Mouse (Mus musculus) lung, embryonic 15.5 days (tissue): Measurements from ENCODE around the gene Zfp961. TPM values are rescaled to one million over a fixed set of nuclear protein-coding genes. Genes with fewer than 3 reads are reported as not detected.
"Not testable (repeated sequence)": the region's sequence is repeated elsewhere in the genome, so short reads cannot be mapped to it uniquely, and the experiment has no call there.

Experiments
- ATAC-seq: fragments of 200-750 bp; cut with Nextera tagmentation; 2 replicates; pipeline ENCODE4 v1.8.0; 2017; ENCODE audit warnings: moderate number of reproducible peaks, borderline replicate concordance; ENCODE audit not compliant: low FRiP score, low TSS enrichment; ENCODE audit errors: extremely low read depth
- H3K27ac ChIP-seq: fragments of 300-500 bp; sonication (generic); 2 replicates; pipeline ENCODE4 v1.5.1; 2015; ENCODE audit warnings: moderate library complexity, mild to moderate bottlenecking, inconsistent platforms
- H3K27me3 ChIP-seq: fragments of 300-500 bp; sonication (generic); 2 replicates; pipeline ENCODE4 v1.6.1; 2015; ENCODE audit warnings: inconsistent platforms
- H3K36me3 ChIP-seq: fragments of 300-500 bp; sonication (generic); 2 replicates; pipeline ENCODE4 v1.6.1; 2015; ENCODE audit warnings: inconsistent platforms
- H3K4me1 ChIP-seq: fragments of 300-500 bp; sonication (generic); 2 replicates; pipeline ENCODE4 v1.6.1; 2015; ENCODE audit warnings: inconsistent platforms
- H3K4me2 ChIP-seq: fragments of 300-500 bp; sonication (generic); 2 replicates; pipeline ENCODE4 v1.6.1; 2015; ENCODE audit warnings: inconsistent platforms, mild to moderate bottlenecking, moderate library complexity
- H3K4me3 ChIP-seq: fragments of 300-500 bp; sonication (generic); 2 replicates; pipeline ENCODE4 v1.5.1; 2015; ENCODE audit warnings: mild to moderate bottlenecking, inconsistent platforms
- H3K9ac ChIP-seq: fragments of 300-500 bp; sonication (generic); 2 replicates; pipeline ENCODE4 v1.6.1; 2015; ENCODE audit warnings: inconsistent platforms
- H3K9me3 ChIP-seq: fragments of 300-500 bp; sonication (generic); 2 replicates; pipeline ENCODE4 v1.6.1; 2016; ENCODE audit warnings: inconsistent platforms
- WGBS: fragments of 180-500 bp; shearing (Covaris S2); methylation state at CpG from one replicate; pipeline ENCODE4 v1.1.7; 2015; 5-methylcytosine and 5-hydroxymethylcytosine counted together
- polyA plus RNA-seq: library from polyadenylated mRNA; unstranded; fragments of >200 nt; fragmentation: Nextera tagmentation; extraction: Ambion mirVana; gene quantifications from 2 replicates; pipeline ENCODE4 v1.2.1, GENCODE M21; 2015

Zfp961 gene
- polyA plus RNA-seq, 1 experiment from 2014 or later, result 21.4 TPM

DNA sequence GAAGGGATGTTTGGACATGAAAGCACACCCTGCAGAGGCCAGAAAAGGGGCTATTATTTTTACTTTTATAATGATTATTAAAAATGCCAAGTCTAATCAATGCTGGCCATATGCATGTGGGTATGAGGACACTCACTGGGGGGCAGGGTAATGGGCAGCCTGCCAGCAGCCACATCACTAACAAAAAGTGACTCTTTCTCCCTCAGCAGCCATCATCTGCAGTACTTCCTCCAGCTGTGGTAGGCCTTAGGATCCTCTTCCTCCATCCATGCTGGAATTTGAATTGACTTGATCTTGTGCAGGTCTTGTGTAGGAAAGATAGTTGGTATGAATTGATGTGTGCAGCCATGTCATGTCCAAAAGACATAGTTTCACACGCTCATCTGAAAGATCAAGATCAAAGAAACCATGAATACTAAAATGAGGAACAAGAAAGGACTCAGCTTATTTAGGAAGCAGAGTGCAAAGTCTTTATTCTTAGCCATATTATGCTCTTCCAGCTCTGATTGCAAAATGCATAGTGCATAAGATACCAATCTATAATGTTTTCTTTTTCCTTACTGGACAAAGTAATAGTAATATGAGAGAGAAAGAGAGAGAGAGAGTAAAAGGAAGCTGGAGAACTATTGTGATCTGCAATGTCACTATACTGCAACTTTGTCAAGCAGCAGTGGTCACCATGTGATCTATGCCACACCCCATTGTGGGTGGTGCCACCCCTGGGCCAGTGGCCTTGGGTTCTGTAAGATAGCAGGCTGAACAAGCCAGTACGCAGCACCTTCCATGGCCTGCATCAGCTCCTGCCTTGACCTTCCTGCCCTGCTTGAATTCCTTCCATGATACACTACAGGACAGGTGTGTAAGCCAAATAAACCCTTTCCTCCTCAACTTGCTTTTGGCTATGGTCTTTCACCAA, 10.3 kb upstream of the Zfp961 start:
- H3K27ac ChIP-seq, result no peak overlapping the region
- no peaks in the 10 kb centered on the region for H3K36me3 ChIP-seq
- H3K4me3 ChIP-seq, result no peak overlapping the region
- no peaks in the 10 kb centered on the region for H3K27me3 ChIP-seq
- H3K9ac ChIP-seq, result no peak overlapping the region
- no peak for ATAC-seq
- WGBS, result 68% methylated on average over 2 of the region's 2 CpGs
- H3K9me3 ChIP-seq, result no peaks in the 10 kb centered on the region
- H3K4me2 ChIP-seq, result no peak overlapping the region
- H3K4me1 ChIP-seq, result no peaks in the 10 kb centered on the region

DNA sequence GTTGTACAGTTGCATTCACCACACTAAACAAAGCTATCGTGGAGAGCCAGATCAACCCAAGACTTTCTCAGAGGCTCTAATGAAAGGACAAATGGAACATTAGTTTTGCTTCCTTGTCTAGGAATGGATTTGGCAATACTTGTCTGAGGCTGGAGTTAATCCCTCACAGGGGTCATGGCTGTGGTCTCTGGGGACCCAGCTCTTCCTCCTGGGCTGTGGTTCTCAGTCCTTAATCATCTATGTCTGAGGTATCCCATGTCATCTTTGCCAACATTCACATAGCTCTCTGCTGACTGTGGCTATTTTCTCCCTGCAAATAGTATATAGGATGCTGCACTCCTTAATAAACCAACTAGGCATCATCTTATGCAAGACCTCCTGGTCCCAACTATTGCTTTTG, 9.1 kb upstream of the Zfp961 start:
- H3K4me3 ChIP-seq, result no peak overlapping the region
- H3K27me3 ChIP-seq, result no peaks in the 10 kb centered on the region
- H3K9me3 ChIP-seq, result no peaks in the 10 kb centered on the region
- WGBS, result 84% methylated on average over 1 of the region's 1 CpGs
- no peak for ATAC-seq
- no peaks in the 10 kb centered on the region for H3K4me1 ChIP-seq
- no peak overlapping the region for H3K9ac ChIP-seq
- no peak overlapping the region for H3K27ac ChIP-seq
- H3K36me3 ChIP-seq, result no peaks in the 10 kb centered on the region
- H3K4me2 ChIP-seq, result no peak overlapping the region

DNA sequence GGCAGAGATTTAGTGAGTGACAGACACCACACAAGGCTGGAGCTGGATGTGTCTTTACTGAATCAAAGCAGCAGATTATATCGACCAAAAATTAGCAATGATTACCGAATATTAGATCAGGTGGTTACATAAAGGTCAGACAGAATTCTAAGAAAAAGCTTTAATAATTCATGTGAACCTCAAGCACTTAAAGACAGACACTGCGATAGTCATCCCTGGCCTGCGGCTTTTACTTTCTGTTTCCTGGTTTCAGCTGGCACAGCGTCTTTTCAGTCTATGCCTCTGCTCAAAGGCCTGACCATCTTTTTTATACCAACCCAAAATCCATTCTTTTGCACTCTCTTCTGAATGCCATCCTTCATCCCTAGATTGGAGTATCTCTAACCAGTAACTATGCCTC, 2.2 kb upstream of the Zfp961 start:
- Histone ChIP-seq H3K4me2 (no peak overlapping the region), H3K36me3 (no peaks in the 10 kb centered on the region), H3K4me3 (no peak overlapping the region), H3K9ac (no peak overlapping the region), H3K4me1 (peaks cover 14% of the 10 kb centered on the region; the same call in 1 of the 2 replicates), H3K9me3 (no peaks in the 10 kb centered on the region), H3K27me3 (no peaks in the 10 kb centered on the region), H3K27ac (no peak overlapping the region)
- WGBS, result 82% methylated on average over 5 of the region's 5 CpGs
- no peak for ATAC-seq

DNA sequence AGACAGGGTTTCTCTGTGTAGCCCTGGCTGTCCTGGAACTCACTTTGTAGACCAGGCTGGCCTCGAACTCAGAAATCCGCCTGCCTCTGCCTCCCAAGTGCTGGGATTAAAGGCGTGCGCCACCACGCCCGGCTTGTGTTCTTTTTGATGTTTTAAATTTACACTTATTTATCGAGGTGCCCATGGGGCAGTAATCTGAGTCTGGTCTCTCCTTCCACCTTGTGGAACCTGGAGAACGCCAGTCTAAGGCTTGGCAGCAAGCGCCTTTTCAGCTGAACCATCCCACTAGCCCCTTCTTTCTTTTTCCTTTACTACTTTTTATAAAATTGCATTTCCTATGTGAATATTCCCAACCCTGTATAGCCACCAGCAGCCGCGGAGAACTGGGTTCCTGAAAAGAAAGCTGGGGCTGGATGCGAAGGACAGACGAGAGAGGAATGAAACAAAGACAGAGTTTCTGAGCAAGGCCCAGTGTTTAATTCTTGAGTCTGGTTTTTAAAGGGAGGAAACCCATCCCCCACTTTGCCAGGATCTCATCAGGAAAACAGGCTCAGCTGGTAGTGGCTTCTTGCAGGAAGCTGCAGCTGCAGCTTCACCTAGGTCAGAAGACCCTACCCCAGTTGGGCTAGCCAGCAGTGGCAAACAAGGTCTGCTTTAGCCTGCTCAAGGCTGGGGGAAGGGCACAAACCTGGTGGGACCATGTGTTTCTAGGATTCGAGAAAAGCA, 761 bp downstream of the Zfp961 start:
- no peak for ATAC-seq
- Histone ChIP-seq H3K27me3 (no peaks in the 10 kb centered on the region), H3K27ac (peak overlapping the region; percentile 31; the same call in 1 of the 2 replicates), H3K9ac (peak overlapping the region; percentile 69), H3K36me3 (peaks cover 14% of the 10 kb centered on the region; the same call in 1 of the 2 replicates), H3K4me3 (peak overlapping the region; percentile 84), H3K4me1 (peaks cover 14% of the 10 kb centered on the region; the same call in 1 of the 2 replicates), H3K9me3 (0 out of 2 replicates have a peak, but pooled peaks cover 8% of the 10 kb centered on the region), H3K4me2 (peak overlapping the region; percentile 65)
- 26% methylated on average over 14 of the region's 14 CpGs for WGBS

DNA sequence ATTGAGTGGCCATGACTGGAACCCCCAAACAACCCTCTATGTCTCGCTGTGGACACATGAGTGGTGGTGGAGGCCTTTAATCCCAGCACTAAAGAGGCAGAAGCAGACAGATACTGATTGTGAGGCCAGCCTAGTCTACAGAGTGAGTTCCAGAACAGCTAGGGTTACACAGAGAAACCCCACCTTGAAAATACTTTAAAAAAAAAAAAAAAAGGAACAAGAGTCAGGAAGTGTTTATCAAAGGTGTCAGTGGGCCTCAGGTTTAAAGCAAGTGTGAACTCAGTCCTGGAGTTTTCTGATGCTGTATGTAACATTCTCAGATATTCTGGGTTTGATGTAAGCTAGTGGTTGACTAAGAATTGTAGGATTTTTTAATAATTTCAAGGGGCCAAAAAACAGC, 1.7 kb downstream of the Zfp961 start:
- Histone ChIP-seq H3K36me3 (peaks cover 14% of the 10 kb centered on the region; the same call in 1 of the 2 replicates), H3K27ac (no peak overlapping the region), H3K4me2 (no peak overlapping the region), H3K9ac (no peak overlapping the region), H3K27me3 (no peaks in the 10 kb centered on the region), H3K4me1 (peaks cover 14% of the 10 kb centered on the region; the same call in 1 of the 2 replicates), H3K9me3 (0 out of 2 replicates have a peak, but pooled peaks cover 8% of the 10 kb centered on the region), H3K4me3 (no peak overlapping the region)
- no peak for ATAC-seq
- WGBS, result 83% methylated on average over 1 of the region's 1 CpGs

DNA sequence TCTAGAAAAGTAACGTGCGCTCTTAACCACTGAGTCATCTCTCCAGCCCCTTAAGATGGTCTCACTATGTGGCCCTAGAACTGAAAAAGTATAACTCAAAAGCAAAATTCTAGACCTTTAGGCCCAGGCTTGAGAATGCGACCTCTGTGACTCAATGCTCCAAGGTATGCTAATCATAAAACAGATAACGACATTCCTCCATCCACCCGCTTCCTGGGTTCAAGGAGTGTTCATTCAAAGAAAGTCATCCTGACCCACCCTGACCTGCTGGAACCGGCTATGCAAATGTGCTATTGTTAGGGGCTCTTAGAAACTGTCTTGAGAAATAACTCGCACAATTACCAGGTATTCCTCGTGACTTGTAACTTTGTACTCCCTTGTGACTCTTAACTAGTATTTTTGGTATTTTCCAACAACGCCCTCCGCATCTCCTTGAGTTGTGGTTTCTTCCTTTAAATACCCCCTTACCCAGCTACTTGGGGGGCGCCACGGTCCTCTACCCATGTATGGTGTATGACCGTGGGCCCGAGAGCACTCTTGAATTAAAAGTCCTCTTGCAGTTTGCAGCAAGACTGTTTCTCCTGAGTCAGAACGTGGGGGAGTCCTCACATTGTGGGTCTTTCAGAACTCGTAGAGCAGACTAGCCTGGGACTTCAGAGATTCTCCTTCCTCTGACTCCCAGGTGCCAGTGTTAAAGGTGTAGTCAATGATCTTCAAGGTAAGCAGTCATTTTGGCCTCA, 2.3 kb downstream of the Zfp961 start:
- 92% methylated on average over 16 of the region's 16 CpGs for WGBS
- not testable (repeated sequence) for H3K4me3 ChIP-seq, ATAC-seq, H3K27ac ChIP-seq, H3K9me3 ChIP-seq, H3K4me2 ChIP-seq, H3K27me3 ChIP-seq, H3K9ac ChIP-seq
- Histone ChIP-seq H3K36me3 (peaks cover 14% of the 10 kb centered on the region; the same call in 1 of the 2 replicates), H3K4me1 (peaks cover 14% of the 10 kb centered on the region; the same call in 1 of the 2 replicates)

DNA sequence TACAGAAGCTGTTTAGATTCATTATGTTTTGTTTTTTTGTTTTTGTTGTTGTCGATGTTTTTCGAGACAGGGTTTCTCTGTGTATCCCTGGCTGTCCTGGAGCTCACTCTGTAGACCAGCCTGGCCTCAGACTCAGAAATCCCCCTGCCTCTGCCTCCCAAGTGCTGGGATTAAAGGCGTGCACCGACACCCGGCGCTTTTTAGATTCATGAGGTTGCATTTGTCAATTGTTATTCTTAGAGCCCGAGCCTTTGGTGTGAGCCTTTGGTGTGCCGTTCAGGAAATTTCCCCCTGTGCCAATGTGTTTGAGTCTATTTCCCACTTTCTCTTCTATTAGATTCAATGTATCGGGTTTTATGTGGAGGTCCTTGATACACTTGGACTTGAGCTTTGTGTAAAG, 3.8 kb downstream of the Zfp961 start:
- H3K27me3 ChIP-seq, result no peaks in the 10 kb centered on the region
- ATAC-seq, result no peak
- H3K4me2 ChIP-seq, result no peak overlapping the region
- no peak overlapping the region for H3K4me3 ChIP-seq
- H3K9me3 ChIP-seq, result 0 out of 2 replicates have a peak, but pooled peaks cover 8% of the 10 kb centered on the region
- H3K36me3 ChIP-seq, result peaks cover 14% of the 10 kb centered on the region; the same call in 1 of the 2 replicates
- peaks cover 14% of the 10 kb centered on the region; the same call in 1 of the 2 replicates for H3K4me1 ChIP-seq
- WGBS, result 98% methylated on average over 9 of the region's 9 CpGs
- H3K27ac ChIP-seq, result no peak overlapping the region
- H3K9ac ChIP-seq, result no peak overlapping the region

DNA sequence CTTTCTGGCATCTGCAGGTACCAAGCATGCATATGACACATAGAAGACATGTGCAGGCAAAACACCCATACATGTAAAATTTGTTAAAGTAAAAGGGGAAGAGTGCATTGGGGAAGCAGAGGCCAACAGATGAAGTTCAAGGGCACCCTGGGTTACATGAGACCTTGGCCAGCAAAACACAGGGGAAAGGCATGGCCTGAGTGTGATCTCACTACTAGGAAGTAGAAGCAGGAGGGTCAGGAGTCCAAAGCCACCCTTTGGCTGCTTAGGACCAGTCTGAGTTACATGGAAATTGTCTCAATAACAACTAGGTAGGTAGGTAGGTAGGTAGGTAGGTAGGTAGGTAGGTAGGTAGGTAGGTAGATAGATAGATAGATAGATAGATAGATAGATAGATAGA, 9.6 kb downstream of the Zfp961 start:
- no peak overlapping the region for H3K4me2 ChIP-seq
- ATAC-seq, result no peak
- H3K4me3 ChIP-seq, result no peak overlapping the region
- no peak overlapping the region for H3K27ac ChIP-seq
- H3K27me3 ChIP-seq, result no peaks in the 10 kb centered on the region
- H3K4me1 ChIP-seq, result no peaks in the 10 kb centered on the region
- peaks cover 4% of the 10 kb centered on the region; the same call in 1 of the 2 replicates for H3K36me3 ChIP-seq
- H3K9me3 ChIP-seq, result no peaks in the 10 kb centered on the region
- H3K9ac ChIP-seq, result no peak overlapping the region

DNA sequence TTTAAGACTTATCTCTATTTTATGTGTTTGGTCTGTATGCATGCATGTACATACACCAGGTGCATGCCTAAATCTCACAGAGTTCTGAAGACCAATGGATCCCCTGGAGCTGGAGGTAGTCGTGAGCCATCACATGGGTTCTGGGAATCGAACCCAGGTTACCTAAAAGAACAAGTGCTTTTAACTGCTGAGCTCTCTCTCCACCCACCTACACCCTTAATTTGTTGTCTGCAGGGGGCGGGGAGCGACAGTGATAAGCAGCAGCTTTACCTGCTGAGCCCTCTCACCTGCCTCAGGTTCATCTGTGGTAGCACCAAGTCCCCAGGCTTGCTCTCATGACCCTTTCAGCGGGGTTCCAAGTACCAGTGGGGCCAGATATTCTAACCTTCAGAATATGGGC, 11.0 kb downstream of the Zfp961 start:
- H3K9ac ChIP-seq, result no peak overlapping the region
- H3K36me3 ChIP-seq, result peaks cover 17% of the 10 kb centered on the region
- no peak overlapping the region for H3K4me3 ChIP-seq
- H3K4me1 ChIP-seq, result no peaks in the 10 kb centered on the region
- no peak overlapping the region for H3K27ac ChIP-seq
- H3K27me3 ChIP-seq, result no peaks in the 10 kb centered on the region
- no peak for ATAC-seq
- H3K9me3 ChIP-seq, result no peaks in the 10 kb centered on the region
- no peak overlapping the region for H3K4me2 ChIP-seq
- WGBS, result 84% methylated on average over 5 of the region's 5 CpGs

DNA sequence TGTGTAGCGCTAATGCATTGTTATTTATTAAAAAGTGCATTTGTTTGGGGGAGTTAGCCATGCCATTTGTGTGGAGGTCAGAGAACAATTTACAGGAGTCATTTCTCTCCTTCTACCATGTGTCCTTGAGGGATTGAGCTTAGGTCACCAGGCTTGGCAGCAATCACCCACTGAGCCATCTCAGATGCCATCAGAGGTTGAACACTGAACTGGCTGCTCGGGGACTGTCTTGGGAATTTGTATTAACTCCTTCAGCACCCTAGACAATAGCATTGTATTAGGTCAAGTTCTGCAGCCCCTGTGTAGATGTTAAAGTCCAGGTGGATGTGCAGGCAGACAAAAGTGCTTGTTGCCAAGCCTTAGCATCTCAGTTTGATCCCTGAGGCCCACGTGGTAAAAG, 13.2 kb downstream of the Zfp961 start:
- H3K4me3 ChIP-seq, result no peak overlapping the region
- H3K36me3 ChIP-seq, result peaks cover 37% of the 10 kb centered on the region
- 79% methylated on average over 3 of the region's 3 CpGs for WGBS

DNA sequence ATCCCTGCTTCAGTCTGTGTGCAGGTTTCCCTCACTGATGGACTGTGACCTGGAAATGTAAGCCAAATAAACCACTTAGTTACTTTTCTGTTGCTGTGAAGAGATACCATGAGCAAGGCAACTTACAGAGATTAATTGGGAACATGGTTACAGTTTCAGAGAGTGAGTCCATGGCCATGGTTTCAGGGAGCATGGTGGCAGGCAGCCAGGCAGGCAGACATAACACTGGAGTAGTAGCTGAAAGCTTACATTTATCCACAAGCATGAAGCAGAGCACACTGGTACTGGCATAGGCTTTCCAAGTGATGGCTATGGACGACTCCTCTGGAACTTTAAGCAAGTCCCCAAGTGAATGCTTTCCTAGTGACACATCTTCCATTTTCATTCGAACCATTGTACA, 14.3 kb downstream of the Zfp961 start:
- H3K4me1 ChIP-seq, result no peaks in the 10 kb centered on the region
- no peak for ATAC-seq
- WGBS, result 79% methylated on average over 2 of the region's 2 CpGs
- H3K4me2 ChIP-seq, result no peak overlapping the region
- H3K9ac ChIP-seq, result no peak overlapping the region
- H3K36me3 ChIP-seq, result peaks cover 43% of the 10 kb centered on the region
- H3K27me3 ChIP-seq, result no peaks in the 10 kb centered on the region
- H3K27ac ChIP-seq, result no peak overlapping the region
- no peaks in the 10 kb centered on the region for H3K9me3 ChIP-seq
- H3K4me3 ChIP-seq, result no peak overlapping the region

More for the DNA sequence above, 13.2 kb downstream of the Zfp961 start:
- H3K27ac ChIP-seq, result no peak overlapping the region
- no peak for ATAC-seq
- no peak overlapping the region for H3K4me2 ChIP-seq
- H3K9ac ChIP-seq, result no peak overlapping the region
- no peaks in the 10 kb centered on the region for H3K27me3 ChIP-seq
- H3K4me1 ChIP-seq, result no peaks in the 10 kb centered on the region
- no peaks in the 10 kb centered on the region for H3K9me3 ChIP-seq
